Mouse (Mus musculus): ENCODE data around the gene Prx.

Gene Prx

GRCm38 (mm10) chr7:27560291-27560887 lies 61.3 kb downstream of the Prx start:
- no peak for DNase-seq (ENCODE audit: low read depth, low spot score)

DNA sequence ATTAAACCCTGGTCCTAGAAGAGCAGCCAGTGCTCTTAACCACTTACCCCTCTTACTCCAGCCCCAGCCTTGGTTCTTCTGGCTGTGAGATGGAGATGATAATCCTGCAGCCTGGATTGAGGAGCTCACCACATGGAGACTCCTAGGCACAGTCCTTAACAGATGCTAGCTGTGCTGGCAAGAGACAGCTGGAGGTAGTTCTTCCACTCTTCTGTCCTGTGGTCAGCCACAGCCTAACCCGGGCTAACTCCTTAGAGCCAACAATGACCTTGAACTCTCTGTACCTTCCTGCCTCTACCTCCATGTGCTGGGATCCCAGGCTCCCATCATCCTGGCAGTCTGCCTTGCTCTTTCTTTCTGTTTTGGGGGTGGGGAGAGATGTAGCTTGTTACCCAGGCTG lies 61.9 kb downstream of the Prx start:
- no peak for DNase-seq (ENCODE audit: low read depth, low spot score)
